Mouse (Mus musculus): Measurements from ENCODE around the gene Tshr. TPM values are rescaled to one million over a fixed set of nuclear protein-coding genes. Genes with fewer than 3 reads are reported as not detected.

Tshr gene
- polyA plus RNA-seq, 2 experiments, result 0.34 to 0.62 TPM

DNA sequence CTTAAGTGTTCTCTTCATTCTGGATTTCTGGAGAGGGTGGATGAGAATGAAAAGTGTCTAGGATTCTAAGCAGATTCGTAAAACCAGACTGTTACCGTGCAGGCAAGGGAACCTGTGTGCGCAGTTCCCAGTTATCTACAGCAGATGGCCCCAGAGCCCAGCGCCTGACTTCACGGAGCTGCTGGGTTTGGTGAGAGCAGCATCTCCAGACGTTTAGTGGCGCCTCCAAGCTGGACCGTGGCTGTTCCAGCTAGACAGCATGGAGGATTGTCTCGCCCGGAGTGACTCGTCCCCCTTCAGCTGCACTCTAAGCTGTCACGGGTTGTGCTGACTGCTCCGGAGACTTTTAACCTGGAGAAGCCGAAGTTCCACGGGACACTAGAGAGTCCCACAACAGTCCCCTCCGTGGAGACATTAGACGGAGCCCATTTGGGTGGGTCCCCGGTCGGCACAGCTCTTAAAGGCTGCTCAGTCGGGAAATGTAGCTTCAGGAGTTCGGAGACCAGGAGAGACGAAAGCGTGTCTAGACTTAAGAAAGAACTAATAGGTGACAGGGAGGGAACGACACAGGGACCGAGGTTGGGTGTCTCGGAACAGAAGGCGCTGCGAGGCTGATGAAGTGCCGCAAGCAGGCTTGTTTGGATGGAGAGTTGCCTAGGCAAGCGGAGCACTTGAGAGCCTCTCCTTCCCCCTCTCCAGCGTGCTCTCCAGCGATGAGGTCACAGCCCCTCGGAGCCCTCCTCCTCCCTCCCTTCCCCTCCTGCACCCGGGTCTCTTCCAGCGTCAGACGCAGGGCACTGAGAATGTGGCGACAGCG is 16.1 kb downstream of the Tshr start:
- H3K4me2 ChIP-seq (replicated peaks; ENCODE audit: low read depth, low read length, severe bottlenecking), result peak overlapping the region; percentile 83
- 0 out of 2 replicates have a peak, but pooled peaks cover 9% of the 10 kb centered on the region for H3K27me3 ChIP-seq (ENCODE audit: control insufficient read depth, insufficient read depth, low read length)
- H3K4me3 ChIP-seq (replicated peaks; ENCODE audit: low read length), result peak overlapping the region; percentile 49
- H3K27ac ChIP-seq (replicated peaks; ENCODE audit: low read depth, low read length), result no peak overlapping the region
- H3K4me1 ChIP-seq (ENCODE audit: control insufficient read depth, insufficient read depth, low read length), result no peaks in the 10 kb centered on the region
- H3K36me3 ChIP-seq (ENCODE audit: control insufficient read depth, insufficient read depth, low read length), result no peaks in the 10 kb centered on the region
- whole genome bisulfite sequencing, result 1% methylated on average over 34 of the region's 38 CpGs
- no peak for TF ChIP-seq POLR2A (IDR thresholded peaks at IDR 0.05; ENCODE audit: borderline replicate concordance, extremely low read depth, insufficient read depth, insufficient read length)
- DNase-seq (ENCODE audit: low spot score) (peak; percentile 80), ATAC-seq (ENCODE audit: low FRiP score, low read depth) (peak; percentile 92)
- peak overlapping the region; percentile 49 for H3K9ac ChIP-seq (ENCODE audit: low read depth, low read length, severe bottlenecking)
- H3K9me3 ChIP-seq (ENCODE audit: control insufficient read depth, low read length), result no peaks in the 10 kb centered on the region

DNA sequence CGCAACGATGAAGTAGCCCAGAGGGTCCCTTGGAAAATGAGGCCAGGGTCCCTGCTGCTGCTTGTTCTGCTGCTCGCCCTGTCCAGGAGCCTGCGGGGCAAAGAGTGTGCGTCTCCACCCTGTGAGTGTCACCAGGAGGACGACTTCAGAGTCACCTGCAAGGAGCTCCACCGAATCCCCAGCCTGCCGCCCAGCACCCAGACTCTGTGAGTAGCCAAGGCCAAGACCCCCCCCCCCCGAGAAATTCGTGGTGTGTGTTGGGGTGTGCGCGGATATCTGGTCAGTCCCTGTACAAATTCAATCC is 16.6 kb downstream of the Tshr start:
- no peaks in the 10 kb centered on the region for H3K9me3 ChIP-seq (ENCODE audit: control insufficient read depth, low read length)
- DNase-seq (ENCODE audit: low spot score), result no peak
- H3K27ac ChIP-seq (replicated peaks; ENCODE audit: low read depth, low read length), result no peak overlapping the region
- ATAC-seq (ENCODE audit: low FRiP score, low read depth), result no peak
- peak overlapping the region; percentile 49 for H3K9ac ChIP-seq (ENCODE audit: low read depth, low read length, severe bottlenecking)
- H3K36me3 ChIP-seq (ENCODE audit: control insufficient read depth, insufficient read depth, low read length), result no peaks in the 10 kb centered on the region
- TF ChIP-seq POLR2A (IDR thresholded peaks at IDR 0.05; ENCODE audit: borderline replicate concordance, extremely low read depth, insufficient read depth, insufficient read length), result no peak
- WGBS, result 3% methylated on average over 12 of the region's 12 CpGs
- peak overlapping the region; percentile 83 for H3K4me2 ChIP-seq (replicated peaks; ENCODE audit: low read depth, low read length, severe bottlenecking)
- no peaks in the 10 kb centered on the region for H3K4me1 ChIP-seq (ENCODE audit: control insufficient read depth, insufficient read depth, low read length)
- H3K4me3 ChIP-seq (replicated peaks; ENCODE audit: low read length), result peak overlapping the region; percentile 49
- H3K27me3 ChIP-seq (ENCODE audit: control insufficient read depth, insufficient read depth, low read length), result 0 out of 2 replicates have a peak, but pooled peaks cover 9% of the 10 kb centered on the region

DNA sequence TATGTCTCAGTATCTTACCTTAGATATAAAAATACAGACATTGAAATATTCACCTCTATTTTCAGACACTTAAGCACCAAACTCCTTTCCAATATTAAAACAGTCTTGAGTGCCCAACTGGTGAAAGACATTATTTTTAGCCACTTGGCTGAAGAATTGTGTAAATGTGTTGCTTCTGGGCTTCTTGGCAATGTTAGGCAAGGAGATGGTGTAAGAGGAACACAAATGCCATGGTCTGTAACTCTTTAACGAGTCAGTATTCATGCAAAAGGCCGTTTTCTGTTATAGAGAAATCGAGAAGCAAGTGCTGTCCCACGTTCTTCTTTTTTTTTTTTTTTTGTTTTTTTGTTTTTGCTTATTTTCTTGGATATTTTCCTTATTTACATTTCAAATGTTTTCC is 25.9 kb downstream of the Tshr start:
- H3K4me2 ChIP-seq (replicated peaks; ENCODE audit: low read depth, low read length, severe bottlenecking), result no peak overlapping the region
- no peaks in the 10 kb centered on the region for H3K9me3 ChIP-seq (ENCODE audit: control insufficient read depth, low read length)
- H3K27me3 ChIP-seq (ENCODE audit: control insufficient read depth, insufficient read depth, low read length), result no peaks in the 10 kb centered on the region
- H3K9ac ChIP-seq (ENCODE audit: low read depth, low read length, severe bottlenecking), result no peak overlapping the region
- H3K4me3 ChIP-seq (replicated peaks; ENCODE audit: low read length), result no peak overlapping the region
- no peaks in the 10 kb centered on the region for H3K4me1 ChIP-seq (ENCODE audit: control insufficient read depth, insufficient read depth, low read length)
- WGBS, result 77% methylated on average over 4 of the region's 4 CpGs
- DNase-seq (ENCODE audit: low spot score) (no peak), ATAC-seq (ENCODE audit: low FRiP score, low read depth) (no peak)
- TF ChIP-seq POLR2A (IDR thresholded peaks at IDR 0.05; ENCODE audit: borderline replicate concordance, extremely low read depth, insufficient read depth, insufficient read length), result no peak
- H3K27ac ChIP-seq (replicated peaks; ENCODE audit: low read depth, low read length), result no peak overlapping the region
- no peaks in the 10 kb centered on the region for H3K36me3 ChIP-seq (ENCODE audit: control insufficient read depth, insufficient read depth, low read length)

DNA sequence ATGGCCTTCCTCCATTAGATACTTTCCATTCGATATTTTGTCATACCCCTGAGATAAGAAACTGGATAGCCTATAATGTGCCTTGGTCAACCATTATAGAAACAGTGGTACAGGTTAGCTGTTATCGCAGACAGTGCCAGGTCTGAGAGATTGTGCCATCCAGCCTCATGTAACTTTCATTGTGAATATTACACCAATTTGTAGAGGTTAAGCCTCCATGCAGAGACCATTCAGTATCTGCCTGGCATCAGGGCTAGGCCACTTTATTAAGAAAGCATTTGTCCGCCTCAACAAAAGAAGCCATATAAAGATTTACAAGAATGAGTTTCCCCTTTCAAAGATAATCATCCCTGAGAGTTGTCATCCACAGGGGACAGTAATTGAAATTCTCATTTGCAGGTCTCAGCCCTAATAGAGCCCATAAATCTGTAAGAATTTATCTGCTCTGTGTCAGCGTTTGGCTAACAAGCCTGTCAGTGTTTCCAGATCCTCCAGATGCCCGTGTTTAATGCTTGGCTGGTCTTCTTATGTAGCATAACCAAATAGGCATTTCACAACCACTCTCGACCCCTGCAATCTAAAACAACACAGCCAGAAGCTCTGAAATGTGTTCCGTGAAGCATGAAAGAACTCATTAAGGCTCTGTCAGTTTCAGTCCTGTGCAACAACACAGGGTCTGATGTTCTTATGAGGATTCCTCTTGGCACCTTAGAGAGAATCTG is 28.3 kb downstream of the Tshr start:
- Histone ChIP-seq H3K27me3 (ENCODE audit: control insufficient read depth, insufficient read depth, low read length) (no peaks in the 10 kb centered on the region), H3K4me1 (ENCODE audit: control insufficient read depth, insufficient read depth, low read length) (no peaks in the 10 kb centered on the region), H3K36me3 (ENCODE audit: control insufficient read depth, insufficient read depth, low read length) (no peaks in the 10 kb centered on the region), H3K9ac (ENCODE audit: low read depth, low read length, severe bottlenecking) (no peak overlapping the region), H3K4me3 (replicated peaks; ENCODE audit: low read length) (no peak overlapping the region), H3K4me2 (replicated peaks; ENCODE audit: low read depth, low read length, severe bottlenecking) (no peak overlapping the region), H3K9me3 (ENCODE audit: control insufficient read depth, low read length) (no peaks in the 10 kb centered on the region), H3K27ac (replicated peaks; ENCODE audit: low read depth, low read length) (no peak overlapping the region)
- DNase-seq (ENCODE audit: low spot score) (peak; percentile 28), ATAC-seq (ENCODE audit: low FRiP score, low read depth) (0 out of 2 replicates have a peak, but pooled peaks have one; percentile 26)
- TF ChIP-seq POLR2A (IDR thresholded peaks at IDR 0.05; ENCODE audit: borderline replicate concordance, extremely low read depth, insufficient read depth, insufficient read length), result no peak
- WGBS, result 34% methylated on average over 7 of the region's 7 CpGs

DNA sequence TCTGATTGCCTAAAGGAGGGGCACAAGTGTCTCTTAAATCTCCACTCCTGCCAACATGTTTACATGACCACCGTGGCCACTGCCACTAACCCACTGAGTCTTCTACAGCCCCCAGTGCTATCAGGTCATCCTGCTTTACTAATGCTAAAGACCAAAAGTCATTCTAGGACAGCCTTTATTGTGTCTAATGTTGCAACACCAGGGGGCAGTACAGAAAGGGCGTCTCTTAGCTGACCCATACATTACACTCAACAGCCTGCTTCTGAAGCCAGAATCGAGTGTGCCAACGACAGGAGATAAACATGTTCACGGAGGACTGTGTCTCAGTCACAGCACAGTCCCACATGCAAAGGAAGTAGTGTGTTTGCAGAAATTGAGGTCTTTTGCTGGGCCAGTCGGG is 30.7 kb downstream of the Tshr start:
- H3K27me3 ChIP-seq (ENCODE audit: control insufficient read depth, insufficient read depth, low read length), result no peaks in the 10 kb centered on the region
- no peaks in the 10 kb centered on the region for H3K4me1 ChIP-seq (ENCODE audit: control insufficient read depth, insufficient read depth, low read length)
- no peak overlapping the region for H3K4me3 ChIP-seq (replicated peaks; ENCODE audit: low read length)
- no peaks in the 10 kb centered on the region for H3K9me3 ChIP-seq (ENCODE audit: control insufficient read depth, low read length)
- no peaks in the 10 kb centered on the region for H3K36me3 ChIP-seq (ENCODE audit: control insufficient read depth, insufficient read depth, low read length)
- 66% methylated on average over 6 of the region's 6 CpGs for WGBS
- no peak overlapping the region for H3K27ac ChIP-seq (replicated peaks; ENCODE audit: low read depth, low read length)
- no peak overlapping the region for H3K4me2 ChIP-seq (replicated peaks; ENCODE audit: low read depth, low read length, severe bottlenecking)
- H3K9ac ChIP-seq (ENCODE audit: low read depth, low read length, severe bottlenecking), result no peak overlapping the region
- ATAC-seq (ENCODE audit: low FRiP score, low read depth), result no peak
- TF ChIP-seq POLR2A (IDR thresholded peaks at IDR 0.05; ENCODE audit: borderline replicate concordance, extremely low read depth, insufficient read depth, insufficient read length), result no peak
- no peak for DNase-seq (ENCODE audit: low spot score)

Measured in limb, embryonic 14.5 days (tissue).